Mouse (Mus musculus): Measurements from ENCODE around the gene Ermn.

GRCm38 (mm10) chr2:58007081-58007480 lies 45.6 kb downstream of the Ermn start:
- no peak for TF ChIP-seq EP300 (IDR thresholded peaks at IDR 0.05; ENCODE audit: low read depth)
- no peak for TF ChIP-seq CTCF (IDR thresholded peaks at IDR 0.05; ENCODE audit: low read depth)

All from heart, postnatal 0 days (tissue).